Mouse (Mus musculus) G1E (cell line): ENCODE measurements at regions not wholly inside any gene's neighbourhood (a gene's known extent, or its start where the extent isn't known, plus 50 kb on each side); places are given as distances from the start of the nearest gene placed in this dataset.

Experiments
- ATAC-seq: 2 replicates; pipeline ENCODE4 v1.8.0; 2016; ENCODE audit warnings: mild to moderate bottlenecking; ENCODE audit not compliant: insufficient number of reproducible peaks, poor library complexity, low FRiP score, severe bottlenecking; ENCODE audit errors: extremely low read depth
- DNase-seq: peaks from one replicate; pipeline ENCODE4 v3.0.0; 2012; ENCODE audit warnings: low spot score
- H3K27me3 ChIP-seq: 2 replicates; pipeline ENCODE4 v1.6.1; 2012; ENCODE audit warnings: mild to moderate bottlenecking, low read length, inconsistent platforms; ENCODE audit not compliant: insufficient read depth
- H3K36me3 ChIP-seq: replicated peaks from 2 replicates; pipeline ENCODE3; 2012; ENCODE audit warnings: mild to moderate bottlenecking, inconsistent platforms
- H3K4me1 ChIP-seq: 2 replicates; pipeline ENCODE4 v1.6.1; 2012; ENCODE audit warnings: low read depth, low read length, inconsistent platforms, mixed read lengths; ENCODE audit not compliant: insufficient read depth
- H3K4me3 ChIP-seq: 2 replicates; pipeline ENCODE4 v1.5.1; 2012; ENCODE audit warnings: low read depth, mild to moderate bottlenecking, inconsistent platforms, low read length, moderate library complexity, mixed read lengths
- H3K9me3 ChIP-seq: replicated peaks from 2 replicates; pipeline ENCODE4 v1.6.1; 2012; ENCODE audit warnings: inconsistent platforms
- CTCF ChIP-seq: IDR thresholded peaks from 2 replicates; pipeline ENCODE4 v1.5.1; 2012; ENCODE audit warnings: low read depth, low read length, inconsistent platforms, mixed read lengths
- GATA1 ChIP-seq: IDR thresholded peaks from 2 replicates; pipeline ENCODE4 v1.6.1; 2012; ENCODE audit warnings: borderline replicate concordance, low read length, inconsistent platforms, mixed read lengths
- GATA2 ChIP-seq: IDR thresholded peaks from 2 replicates; pipeline ENCODE4 v1.6.1; 2012; ENCODE audit warnings: low read depth, low read length, inconsistent platforms, borderline replicate concordance
- POLR2AphosphoS5 ChIP-seq: IDR thresholded peaks from 2 replicates; pipeline ENCODE4 v1.6.1; 2012; ENCODE audit warnings: low read depth, low read length, inconsistent platforms; ENCODE audit not compliant: insufficient replicate concordance
- TAL1 ChIP-seq: conservative IDR thresholded peaks from 2 replicates; pipeline ENCODE4 v1.6.1; 2012; ENCODE audit warnings: low read depth, low read length, inconsistent platforms, mixed read lengths

- ATAC-seq, result no peak
- no peaks in the 10 kb centered on the region for H3K4me1 ChIP-seq
- no peaks in the 10 kb centered on the region for H3K9me3 ChIP-seq
- no peak for TF ChIP-seq GATA2
- TF ChIP-seq CTCF, result no peak
- no peak for TF ChIP-seq GATA1
- TF ChIP-seq POLR2AphosphoS5, result no peak
- no peak for TF ChIP-seq TAL1
- H3K27me3 ChIP-seq, result peaks cover 3% of the 10 kb centered on the region; the same call in 1 of the 2 replicates
- DNase-seq, result no peak
- H3K36me3 ChIP-seq, result no peaks in the 10 kb centered on the region
- no peak overlapping the region for H3K4me3 ChIP-seq
Observed at GRCm38 (mm10) chr3:40453552-40453951, 77.5 kb upstream of the Intu start.

GRCm38 (mm10) chr3:40456070-40456469 is 75.0 kb upstream of the Intu start:
- TF ChIP-seq GATA1, result no peak
- TF ChIP-seq TAL1, result no peak
- TF ChIP-seq CTCF, result no peak
- TF ChIP-seq POLR2AphosphoS5, result no peak
- no peak for TF ChIP-seq GATA2
- Histone ChIP-seq H3K9me3 (no peaks in the 10 kb centered on the region), H3K4me1 (no peaks in the 10 kb centered on the region), H3K27me3 (peaks cover 3% of the 10 kb centered on the region; the same call in 1 of the 2 replicates), H3K36me3 (no peaks in the 10 kb centered on the region), H3K4me3 (no peak overlapping the region)
- DNase-seq, result no peak
- ATAC-seq, result no peak

GRCm38 (mm10) chr3:40458490-40458889 is 72.6 kb upstream of the Intu start:
- ATAC-seq (no peak), DNase-seq (no peak)
- Histone ChIP-seq H3K4me3 (no peak overlapping the region), H3K4me1 (no peaks in the 10 kb centered on the region), H3K36me3 (no peaks in the 10 kb centered on the region), H3K9me3 (no peaks in the 10 kb centered on the region), H3K27me3 (peaks cover 6% of the 10 kb centered on the region)
- TF ChIP-seq CTCF (no peak), POLR2AphosphoS5 (no peak)

- no peak for ATAC-seq
- TF ChIP-seq TAL1, result no peak
- no peak for TF ChIP-seq GATA1
- TF ChIP-seq GATA2, result no peak
- no peak for TF ChIP-seq CTCF
- no peak for TF ChIP-seq POLR2AphosphoS5
- no peaks in the 10 kb centered on the region for H3K36me3 ChIP-seq
Observed at GRCm38 (mm10) chr3:40463446-40463845, 67.6 kb upstream of the Intu start.

GRCm38 (mm10) chr3:40470101-40470500 is 61.0 kb upstream of the Intu start:
- no peak for DNase-seq
- TF ChIP-seq TAL1 (no peak), POLR2AphosphoS5 (no peak), GATA2 (no peak), CTCF (no peak), GATA1 (no peak)
- Histone ChIP-seq H3K4me3 (no peak overlapping the region), H3K36me3 (no peaks in the 10 kb centered on the region), H3K9me3 (no peaks in the 10 kb centered on the region), H3K4me1 (no peaks in the 10 kb centered on the region), H3K27me3 (peaks cover 7% of the 10 kb centered on the region; the same call in 1 of the 2 replicates)
- ATAC-seq, result no peak

More at GRCm38 (mm10) chr3:40463446-40463845, 67.6 kb upstream of the Intu start:
- Histone ChIP-seq H3K4me3 (no peak overlapping the region), H3K27me3 (peaks cover 9% of the 10 kb centered on the region; the same call in 1 of the 2 replicates), H3K4me1 (no peaks in the 10 kb centered on the region), H3K9me3 (no peaks in the 10 kb centered on the region)
- DNase-seq, result no peak

- no peak for DNase-seq
- H3K9me3 ChIP-seq, result no peaks in the 10 kb centered on the region
Observed at GRCm38 (mm10) chr3:40472766-40473165, 58.3 kb upstream of the Intu start.

More at GRCm38 (mm10) chr3:40472766-40473165, 58.3 kb upstream of the Intu start:
- Histone ChIP-seq H3K4me1 (no peaks in the 10 kb centered on the region), H3K36me3 (no peaks in the 10 kb centered on the region), H3K27me3 (peaks cover 9% of the 10 kb centered on the region; the same call in 1 of the 2 replicates), H3K4me3 (no peak overlapping the region)
- TF ChIP-seq GATA1 (no peak), GATA2 (no peak), TAL1 (no peak), CTCF (no peak), POLR2AphosphoS5 (no peak)
- ATAC-seq, result no peak
